Mouse (Mus musculus) embryo, embryonic 10 days (tissue): Measurements from ENCODE around the gene Arg2.

Experiments used
- DNase-seq: peaks from one replicate; pipeline ENCODE4 v3.0.0-alpha.2; 2015; ENCODE audit warnings: low spot score

Arg2 gene

DNA sequence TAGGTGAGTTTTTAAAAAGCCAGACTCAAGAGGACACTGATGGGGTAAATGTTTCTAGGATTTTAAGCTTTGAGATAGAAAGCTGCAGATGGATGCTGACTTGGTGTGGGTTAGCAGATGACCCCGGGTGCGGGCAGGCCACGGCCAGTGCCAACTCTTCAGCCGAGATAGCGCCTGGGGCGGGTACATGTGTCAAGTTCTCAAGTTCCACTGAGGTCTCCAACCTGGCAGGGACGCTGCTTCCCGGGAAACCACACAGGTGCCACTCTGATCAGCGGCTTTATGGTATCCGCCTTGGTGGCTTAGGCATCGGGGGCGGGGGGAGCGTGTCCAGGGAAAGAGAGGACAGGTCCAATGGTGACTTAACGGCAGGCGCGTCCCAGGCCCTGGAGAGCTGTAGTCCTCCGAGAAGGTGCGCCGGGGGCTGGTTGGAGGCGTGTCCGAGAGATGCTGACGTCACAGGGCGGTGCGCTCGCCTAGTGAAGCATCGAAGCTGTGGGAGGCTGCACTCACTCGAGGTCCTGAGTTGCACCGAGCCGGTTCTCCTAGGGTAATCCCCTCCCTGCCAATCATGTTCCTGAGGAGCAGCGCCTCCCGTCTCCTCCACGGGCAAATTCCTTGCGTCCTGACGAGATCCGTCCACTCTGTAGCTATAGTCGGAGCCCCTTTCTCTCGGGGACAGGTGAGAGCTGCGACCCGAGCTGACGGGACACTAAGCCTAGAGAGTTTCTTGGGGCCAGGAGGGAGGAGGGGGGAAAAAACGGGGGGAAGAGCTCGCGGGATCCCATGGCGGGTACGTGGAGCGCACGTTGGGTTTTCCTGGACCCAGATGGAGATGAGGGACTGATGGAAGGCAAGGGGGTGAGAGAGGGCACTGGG lies at the start of gene Arg2:
Gene Arg2, plus strand, starts transcription at position 479 of the 879 bp plus-strand sequence.
- peak; percentile 91 for DNase-seq

DNA sequence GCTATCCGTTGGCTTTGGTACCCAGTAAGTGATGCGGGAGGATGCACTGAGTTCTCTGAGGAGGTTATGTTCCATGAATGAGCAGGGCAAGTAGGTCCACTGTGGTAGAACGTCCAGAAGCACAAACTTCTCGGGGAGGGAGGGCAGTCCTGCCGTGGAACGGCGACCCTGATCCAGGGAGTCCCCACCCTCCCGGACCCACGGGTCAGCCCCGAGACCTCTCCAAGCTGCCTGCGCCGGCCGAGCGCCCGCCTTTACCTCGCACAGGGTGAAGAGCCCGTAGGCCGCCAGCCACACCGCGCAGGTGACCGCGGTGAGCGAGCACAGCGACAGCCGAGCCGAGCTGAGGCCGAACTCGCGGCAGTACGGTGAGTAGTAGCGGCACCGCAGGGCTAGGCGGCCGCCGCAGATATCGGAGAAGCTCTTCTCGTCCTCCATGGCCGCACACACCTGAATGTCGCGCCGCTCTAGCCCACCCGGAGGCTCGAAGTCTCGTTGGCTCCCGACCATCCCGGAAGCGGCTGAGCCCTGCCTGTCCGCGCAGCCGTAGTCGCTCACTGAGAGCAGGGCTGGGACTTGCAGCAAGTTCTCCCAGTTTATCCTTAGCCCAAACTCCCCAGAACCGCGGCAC lies 41.3 kb upstream of the Arg2 start, which contains the start of gene Pigh:
Gene Pigh, minus strand, starts transcription at position 470 of the 631 bp plus-strand sequence.
- peak; percentile 95 for DNase-seq

DNA sequence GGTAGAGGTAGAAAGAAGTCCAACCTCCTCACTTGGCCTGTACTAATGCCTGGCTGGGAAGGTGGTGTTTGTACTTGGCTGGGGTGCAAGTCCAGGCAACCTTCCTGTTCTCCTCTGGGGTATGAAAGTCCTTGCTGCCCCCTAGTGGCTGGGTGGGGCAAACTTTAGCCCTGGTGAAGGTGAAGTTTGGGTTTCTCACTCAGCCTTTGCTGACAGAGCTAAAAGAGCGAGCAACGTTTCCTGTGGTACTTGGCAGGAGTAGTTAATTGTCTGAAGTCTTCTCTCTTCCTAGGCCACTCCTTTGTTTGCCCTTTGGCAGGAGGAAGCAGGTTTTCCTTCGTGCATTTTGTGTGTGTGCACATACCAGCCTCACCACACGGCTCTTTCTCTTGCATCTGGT lies 38.0 kb upstream of the Arg2 start:
- no peak for DNase-seq

DNA sequence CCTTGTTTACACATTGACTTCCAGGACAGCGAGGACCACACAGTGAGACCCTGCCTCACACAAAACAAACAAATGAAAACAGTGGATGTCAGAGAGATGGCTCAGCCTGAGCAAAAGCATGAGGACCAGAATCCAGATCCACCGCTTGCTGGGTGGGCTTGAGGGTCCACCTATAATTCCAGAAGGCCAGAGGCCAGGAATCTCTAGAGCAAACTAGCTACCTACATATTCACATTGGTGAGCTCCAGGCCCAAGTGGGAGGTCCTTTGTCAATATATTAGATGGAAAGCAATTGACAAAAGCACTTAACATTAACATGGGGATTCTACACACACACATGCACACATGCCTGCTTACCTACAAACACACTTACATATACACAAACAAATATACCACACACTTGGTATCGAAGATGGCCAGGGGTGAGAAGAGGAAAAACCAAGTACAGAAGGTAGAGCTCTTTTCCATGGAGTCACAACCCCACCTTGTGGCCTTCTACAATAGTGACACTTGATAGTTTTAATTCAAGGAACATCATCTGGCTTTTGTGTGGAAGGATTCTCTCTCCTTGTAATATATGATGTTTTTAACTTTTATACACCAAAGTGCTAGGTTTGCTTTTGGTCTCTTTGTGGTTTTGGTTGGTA lies 33.3 kb upstream of the Arg2 start:
- peak; percentile 53 for DNase-seq

DNA sequence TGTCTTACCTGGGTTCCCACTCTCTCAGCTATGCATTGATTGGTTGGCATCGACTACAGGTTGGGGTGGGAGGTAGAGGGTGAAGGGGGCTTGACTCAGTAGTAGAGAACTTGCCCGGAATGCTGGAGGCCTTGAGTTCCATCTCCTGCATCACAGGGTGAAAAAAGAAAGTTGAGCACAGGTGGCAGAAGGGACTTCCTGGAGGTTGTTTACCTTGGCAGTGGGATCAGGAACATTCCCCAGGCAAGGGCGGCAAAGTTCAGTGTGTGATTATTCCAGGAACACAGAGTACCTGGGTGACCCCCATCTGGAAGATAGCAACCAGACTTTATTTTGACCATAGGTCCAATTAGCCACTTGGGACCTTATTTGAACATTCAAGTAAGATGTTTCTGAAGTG lies 26.8 kb upstream of the Arg2 start:
- no peak for DNase-seq

DNA sequence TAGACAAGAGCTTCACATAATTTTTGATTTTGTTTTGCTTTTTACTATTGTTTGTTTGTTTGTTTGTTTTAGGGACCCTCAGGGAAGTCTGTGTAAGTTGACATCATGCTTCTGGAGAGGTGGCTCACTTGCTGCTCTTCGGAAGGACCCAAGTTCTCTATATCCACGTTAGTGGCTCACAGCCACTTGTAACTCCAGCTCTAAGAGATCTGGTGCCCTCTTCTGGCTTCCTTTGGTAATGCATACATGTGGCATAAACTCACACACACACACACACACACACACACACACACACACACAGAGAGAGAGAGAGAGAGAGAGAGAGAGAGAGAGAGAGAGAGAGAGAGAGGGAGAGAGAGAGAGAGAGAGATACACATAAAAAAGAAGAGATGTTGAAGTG lies 26.0 kb upstream of the Arg2 start:
- no peak for DNase-seq

DNA sequence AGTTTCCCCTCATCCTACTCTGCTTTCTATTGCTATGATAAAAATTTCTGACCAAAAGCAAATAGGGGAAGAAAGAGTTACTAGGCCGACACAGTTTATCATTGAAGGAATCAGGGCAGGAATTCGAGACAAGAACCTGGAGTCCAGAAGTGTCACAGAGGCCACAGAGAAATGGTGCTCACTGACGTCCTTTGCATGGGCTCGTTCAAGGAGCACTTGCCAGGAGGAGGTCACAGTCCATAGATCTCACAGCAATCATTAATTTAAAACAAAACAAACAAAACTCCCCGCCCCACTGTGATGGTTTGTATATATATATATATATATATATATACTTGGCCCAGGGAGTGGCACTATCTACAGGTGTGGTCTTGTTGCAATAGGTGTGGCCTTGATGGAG lies 25.3 kb upstream of the Arg2 start:
- DNase-seq = no peak

DNA sequence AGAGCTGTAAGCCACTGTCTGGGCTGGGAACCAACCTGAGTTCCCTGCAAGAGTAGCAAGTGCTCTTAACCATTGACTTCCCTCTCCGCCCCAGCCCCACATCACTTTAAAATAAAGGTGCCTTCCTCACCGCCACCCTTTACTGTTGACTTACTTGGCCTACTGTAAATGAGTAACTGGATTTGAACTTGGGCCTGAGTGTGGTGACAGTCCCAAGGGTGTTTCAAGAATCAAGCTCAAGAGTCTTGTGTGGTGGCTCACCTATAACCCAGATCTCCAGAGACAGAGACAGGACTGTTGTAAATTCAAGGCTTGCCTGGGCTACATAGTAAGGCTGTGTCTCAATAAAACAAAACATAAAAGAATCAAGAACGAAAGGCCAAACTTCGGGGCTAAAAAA lies 11.6 kb upstream of the Arg2 start:
- no peak for DNase-seq

DNA sequence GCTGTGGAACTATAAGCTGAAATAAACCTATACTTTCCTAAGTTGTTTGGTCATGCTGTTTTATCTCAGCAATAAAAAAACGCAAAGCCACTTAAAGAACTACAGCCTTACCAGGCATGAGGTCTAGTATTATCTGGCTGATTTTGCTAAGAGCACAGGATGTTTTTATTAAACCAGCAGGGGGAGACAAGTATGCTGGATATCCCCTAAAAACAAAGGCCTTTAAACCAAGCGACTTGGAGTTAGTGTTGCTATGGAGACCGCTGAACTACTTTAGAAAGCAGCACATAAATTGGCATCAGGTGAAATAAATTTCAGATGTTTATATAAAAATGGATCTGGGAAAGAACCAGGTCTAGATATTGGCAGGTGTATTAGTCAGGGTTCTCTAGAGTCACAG lies 7.8 kb upstream of the Arg2 start:
- DNase-seq = peak; percentile 40

DNA sequence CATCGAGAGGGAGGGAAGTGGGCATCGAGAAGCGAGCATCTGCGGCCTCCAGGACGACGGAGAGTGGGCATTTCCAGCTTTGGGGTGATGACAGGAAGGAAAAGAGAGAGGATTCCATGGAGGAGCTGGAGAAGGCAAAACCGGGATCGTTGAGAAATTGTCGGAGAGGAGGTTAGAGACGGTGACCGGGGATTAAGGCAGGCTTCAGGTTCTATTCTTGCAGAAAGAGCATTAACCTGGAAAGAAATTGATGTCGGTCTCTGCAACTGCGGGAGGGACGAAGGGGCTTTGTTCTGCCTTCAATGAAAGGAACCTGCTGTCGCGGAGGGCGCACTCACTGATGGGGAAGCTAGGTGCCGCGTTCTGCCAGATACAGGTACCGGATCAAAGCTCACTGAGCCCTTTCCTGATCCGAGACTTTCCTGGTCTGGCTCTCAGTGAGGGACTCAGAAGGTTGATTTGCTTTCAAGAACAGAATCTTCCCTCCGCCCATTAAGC lies 650 bp downstream of the Arg2 start:
- peak; percentile 18 for DNase-seq

DNA sequence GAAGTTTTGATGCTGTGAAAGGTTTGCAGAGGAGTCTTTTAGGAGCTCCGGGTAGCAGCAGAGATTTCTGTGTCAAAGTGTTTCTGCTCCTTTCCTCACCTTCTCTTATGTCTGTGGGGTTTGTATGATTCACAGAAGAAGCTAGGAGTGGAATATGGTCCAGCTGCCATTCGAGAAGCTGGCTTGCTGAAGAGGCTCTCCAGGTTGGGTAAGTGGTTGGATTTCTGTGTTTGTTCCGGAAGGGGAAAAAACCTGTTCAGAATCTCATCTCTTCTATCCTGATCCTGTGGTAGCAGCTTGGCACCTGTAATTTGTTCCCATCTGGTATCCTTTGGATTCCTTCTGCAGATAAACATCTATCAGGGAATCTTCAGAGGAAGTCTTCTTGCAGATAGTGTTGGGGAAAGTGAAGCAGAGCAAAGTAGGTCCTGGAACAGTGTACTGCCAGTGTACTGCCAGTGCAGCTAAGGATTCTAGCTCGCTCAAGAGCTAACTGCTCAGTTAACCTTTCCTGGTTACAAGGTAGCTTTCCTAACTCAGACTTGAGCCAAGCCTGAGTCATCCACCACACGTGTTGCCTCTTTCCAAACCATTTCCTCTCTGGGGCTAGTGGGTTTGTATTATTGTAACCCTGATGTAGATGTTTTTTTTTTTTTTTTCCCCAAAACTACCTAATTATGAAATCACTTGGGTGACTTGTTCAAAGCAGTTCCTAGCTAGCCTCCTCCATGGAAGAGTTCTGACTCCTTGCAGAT lies 1.3 kb downstream of the Arg2 start:
- DNase-seq = no peak

DNA sequence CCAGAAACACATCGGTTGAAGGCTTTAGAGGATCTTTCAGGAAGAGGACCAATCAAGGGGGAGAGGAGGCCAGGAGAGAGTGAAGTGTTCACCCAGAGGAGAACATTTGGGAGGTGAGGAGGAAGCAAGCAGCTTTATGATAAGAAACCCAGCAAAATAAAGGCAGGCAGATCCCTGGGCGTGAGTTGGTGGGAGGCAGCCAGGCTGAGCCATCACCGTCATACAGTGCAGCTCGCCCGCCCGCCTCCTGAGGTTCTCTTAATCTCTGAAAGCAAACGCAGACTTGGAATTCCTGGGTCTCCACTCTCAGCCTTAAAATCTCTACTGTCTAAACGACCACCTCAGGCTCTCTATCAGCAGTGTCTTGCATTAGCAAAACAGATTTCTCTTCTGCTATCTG lies 4.1 kb downstream of the Arg2 start:
- DNase-seq = no peak

DNA sequence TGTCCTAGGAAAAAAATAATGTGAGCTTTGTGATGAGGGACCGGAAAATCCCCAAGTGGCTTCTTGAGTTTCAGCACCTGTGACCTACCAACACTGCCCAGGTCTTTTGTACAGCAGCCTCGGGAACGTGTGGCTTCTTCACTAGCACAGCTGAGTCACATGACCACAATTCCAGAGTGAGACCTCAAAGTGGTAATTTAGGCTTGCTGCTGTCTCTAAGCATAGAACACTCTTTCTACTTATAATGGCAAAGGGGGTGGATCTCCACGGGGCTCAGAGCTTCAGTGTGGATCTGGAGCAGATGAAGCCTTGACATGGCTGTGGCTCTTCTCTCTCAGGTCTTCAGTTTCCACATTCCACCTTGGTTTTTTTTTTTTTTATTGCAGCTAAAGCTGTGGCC lies 4.5 kb downstream of the Arg2 start:
- DNase-seq = no peak

DNA sequence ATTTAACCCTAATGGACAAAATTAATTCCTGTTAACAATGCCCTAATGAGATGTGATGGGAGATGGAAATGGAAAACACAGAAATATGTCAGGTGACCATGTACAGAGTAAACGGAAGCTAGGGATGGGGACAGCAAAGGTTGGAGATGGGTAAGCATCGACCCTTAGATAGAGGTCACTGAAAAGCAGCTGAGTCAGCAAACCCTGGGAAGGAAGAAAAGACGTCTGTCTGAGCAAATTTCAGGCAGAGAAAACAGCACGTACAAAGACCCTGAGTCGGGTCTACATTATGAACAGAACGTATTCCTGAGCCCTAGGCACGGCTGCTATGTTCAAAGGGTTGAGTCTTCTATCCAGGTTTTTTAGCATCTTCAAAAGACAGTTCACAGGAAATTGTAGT lies 6.4 kb downstream of the Arg2 start:
- no peak for DNase-seq

DNA sequence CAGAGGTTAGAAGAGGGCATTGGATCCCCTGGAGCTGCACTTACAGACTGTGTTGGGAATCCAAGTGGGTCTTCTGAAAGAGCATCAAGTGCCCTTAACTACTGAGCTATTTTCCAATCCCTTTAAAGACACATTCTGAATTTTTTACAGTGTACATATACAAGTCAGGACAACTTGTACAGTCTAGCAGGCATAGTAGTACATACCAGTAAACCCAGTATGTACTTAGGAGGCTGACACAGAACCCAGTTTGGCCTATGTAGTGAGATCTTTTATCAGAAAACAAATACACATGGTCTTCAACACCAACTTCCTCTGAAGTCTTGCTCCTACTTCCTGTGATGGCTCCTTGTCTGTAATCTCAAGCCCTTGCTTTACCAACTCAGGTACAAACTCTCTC lies 8.4 kb downstream of the Arg2 start:
- no peak for DNase-seq

DNA sequence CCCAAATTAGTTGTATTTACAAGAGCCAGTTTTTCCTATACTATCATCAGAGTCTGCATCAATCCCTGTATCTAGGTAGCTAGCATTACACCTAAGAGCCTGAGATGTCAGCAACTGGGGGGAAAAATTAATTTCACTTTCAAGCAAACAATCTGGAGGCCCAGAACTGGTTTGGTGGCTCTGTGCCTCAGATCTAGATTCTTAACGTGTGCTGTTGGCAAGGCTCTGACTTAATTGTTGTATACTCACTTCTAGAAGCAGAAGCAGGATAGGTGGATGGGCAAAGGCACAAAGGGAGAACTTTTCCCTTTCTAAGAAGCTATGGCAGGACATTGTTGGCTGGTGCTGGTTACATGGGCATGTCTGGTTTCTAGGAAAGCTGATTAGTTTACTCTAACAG lies 8.8 kb downstream of the Arg2 start:
- DNase-seq = no peak

DNA sequence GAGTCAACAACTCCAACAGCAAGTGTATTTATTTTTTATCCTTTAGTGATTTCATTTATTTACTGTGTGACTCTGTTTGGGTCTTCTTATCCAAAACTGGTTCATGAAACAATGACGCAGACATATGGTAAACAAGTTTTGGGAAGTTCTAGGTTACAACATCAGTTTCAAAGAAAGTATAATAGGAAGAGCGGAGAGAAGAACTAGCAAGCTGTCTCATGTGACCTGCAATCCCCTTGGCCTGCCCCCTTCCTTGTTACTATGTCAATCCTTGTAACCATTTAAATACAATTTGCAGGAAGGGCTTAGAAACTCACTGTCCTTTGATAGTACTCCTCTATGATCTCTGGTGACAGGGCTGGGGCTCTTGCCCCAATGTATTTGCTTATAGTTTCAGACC lies 10.2 kb downstream of the Arg2 start:
- DNase-seq = no peak

DNA sequence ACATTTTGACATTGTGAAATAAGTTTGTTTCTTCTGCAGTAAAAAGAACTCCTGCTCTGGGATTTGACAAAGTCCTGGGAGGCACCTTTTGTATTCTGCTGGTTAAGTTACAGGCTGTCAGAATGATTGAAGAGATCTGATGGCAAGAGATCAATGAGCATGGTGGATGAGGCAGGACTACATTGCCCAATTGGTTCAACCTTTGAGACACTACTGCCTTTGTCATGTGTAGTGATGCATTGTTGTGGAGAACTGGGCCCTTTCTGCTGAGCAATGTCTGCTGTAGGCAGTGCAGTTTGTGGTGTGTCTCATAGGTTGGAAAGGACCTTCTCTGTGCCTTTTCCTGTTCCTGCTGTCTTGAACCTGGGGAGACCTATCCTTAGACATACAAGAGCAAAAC lies 10.8 kb downstream of the Arg2 start:
- no peak for DNase-seq

DNA sequence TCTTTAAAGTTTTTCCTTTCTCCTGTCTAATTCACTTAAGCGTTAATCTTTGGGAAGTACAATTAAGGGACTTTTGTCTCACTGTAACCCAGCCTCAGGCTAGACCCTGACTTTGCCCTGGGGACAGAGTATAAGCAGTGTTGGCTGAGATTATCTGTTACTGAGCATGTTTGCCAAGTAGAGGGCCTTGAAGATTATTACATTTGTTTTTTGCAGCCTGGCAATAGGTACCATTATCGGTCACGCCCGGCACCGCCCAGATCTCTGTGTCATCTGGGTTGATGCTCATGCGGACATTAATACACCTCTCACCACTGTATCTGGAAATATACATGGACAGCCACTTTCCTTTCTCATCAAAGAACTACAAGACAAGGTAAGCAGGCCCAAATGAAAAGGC lies 19.1 kb downstream of the Arg2 start:
- no peak for DNase-seq

DNA sequence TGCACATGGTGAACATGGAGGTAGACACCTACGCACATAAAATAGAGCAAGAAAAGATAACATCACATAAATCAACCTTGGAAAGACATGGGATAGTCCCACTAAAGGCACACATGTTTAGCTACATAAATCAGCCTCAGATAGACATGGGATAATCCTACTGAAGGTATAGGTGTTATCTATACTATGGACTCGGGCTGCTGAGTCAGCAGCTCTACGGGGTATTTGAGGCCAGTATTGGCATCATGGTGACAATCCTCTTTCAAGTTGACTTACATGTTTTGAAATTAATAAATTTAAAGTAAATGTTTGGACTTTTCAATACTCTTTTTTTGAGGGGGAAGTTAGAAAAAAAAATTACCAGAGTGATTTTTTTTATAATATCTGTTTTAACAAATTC lies 32.3 kb downstream of the Arg2 start:
- DNase-seq = no peak

DNA sequence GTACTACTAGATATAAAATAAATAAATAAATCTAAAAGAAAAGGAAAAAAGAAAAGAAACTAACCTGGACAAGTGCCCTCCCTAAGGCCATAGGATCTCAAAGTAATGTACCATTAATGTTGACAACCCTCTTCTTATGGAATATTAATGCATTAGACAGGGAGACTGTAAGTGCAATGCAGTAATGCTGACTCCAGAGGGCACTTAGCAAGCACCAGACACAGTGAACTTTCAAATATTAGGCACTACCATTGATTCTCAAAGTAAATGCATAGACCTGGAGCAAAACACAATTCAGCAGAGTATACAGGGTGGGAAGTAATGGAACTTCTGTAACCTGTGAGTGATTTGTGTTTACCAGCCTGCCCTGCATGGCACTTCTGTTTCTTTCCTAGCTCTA lies 38.6 kb downstream of the Arg2 start:
- DNase-seq = no peak

DNA sequence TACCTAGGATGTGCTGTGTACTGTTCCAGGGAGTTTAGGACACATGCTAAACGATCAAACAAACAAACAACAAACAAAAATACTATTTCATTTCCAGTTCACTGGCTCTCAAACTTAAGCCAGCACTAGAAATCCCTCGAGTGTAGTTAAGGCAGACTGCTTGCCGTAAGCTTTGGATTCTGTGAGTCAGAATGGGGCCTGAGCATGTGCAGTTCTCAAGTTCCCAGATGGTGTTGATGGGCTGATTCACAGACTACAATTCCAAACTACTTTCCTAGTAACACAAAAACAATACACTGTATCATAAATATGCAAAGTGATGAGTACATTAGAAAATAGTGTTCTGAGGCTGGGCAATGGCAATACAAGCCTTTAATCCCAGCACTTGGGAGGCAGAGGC lies 39.8 kb downstream of the Arg2 start:
- no peak for DNase-seq
